ENCODE assay signal across 15 mouse cellular contexts in the genomic region with DNA sequence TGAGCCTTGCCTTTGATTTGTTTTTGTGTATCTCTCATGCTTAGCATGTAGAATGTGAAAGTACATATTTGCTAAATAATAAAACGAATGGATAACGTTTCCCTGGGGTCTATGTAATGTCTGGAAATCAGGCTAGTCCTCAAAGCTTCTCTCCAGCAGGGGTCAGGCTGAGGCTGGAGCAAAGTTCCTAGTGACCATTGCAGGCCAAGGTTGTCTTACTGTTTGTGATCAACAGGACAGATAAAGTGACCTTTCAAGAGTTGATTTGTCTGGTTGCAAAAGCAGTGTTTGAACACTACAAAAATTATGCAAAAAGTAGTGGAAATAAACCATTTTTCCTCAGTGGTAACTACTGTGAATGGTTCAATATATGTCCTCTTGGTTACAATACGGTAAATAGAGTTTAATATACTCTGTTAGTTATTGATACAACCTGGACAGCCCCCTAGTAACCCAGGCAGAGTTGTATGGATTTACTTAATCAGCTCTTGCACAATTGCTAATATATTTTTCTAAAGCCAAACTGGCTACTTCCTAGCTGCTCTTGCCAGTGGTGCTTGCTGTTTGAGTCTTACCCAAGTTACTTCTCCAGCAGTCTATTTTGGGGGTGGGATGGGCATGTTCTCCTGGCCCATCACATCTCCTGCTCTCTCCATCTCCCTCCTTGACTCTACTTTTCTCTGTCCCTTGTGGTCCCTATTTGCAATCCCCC. TPM values are rescaled to one million over a fixed set of nuclear protein-coding genes. Genes with fewer than 3 reads are reported as not detected.
A peak's percentile ranks its signal among the peaks of the same experiment; 100 is the strongest.
DNase-seq lines count a peak whose midpoint lies in the region; ATAC-seq and TF ChIP-seq lines count a peak whose summit lies in the region.
"Had no signal": no experiment of that assay in that cellular context is flagged by ENCODE, and none has a peak within 500 bp of the region (broad histone marks: within the 10 kb centered on the region; RNA-seq: fewer than 3 reads in every experiment).

No protein-coding gene starts in this region.

- H3K4me3 ChIP-seq in kidney, adult 2 months (ENCODE audit: insufficient read depth, low read depth, low read length) = no peak overlapping the region
- H3K4me3 ChIP-seq in kidney, embryonic 14.5 days (ENCODE audit: low read length) = no peak overlapping the region
- H3K4me3 ChIP-seq: embryonic facial prominence, embryonic 13.5 days; forebrain, embryonic 13.5 days; heart, embryonic 12.5 days; stomach, embryonic 15.5 days had no signal

- H3K4me1 ChIP-seq in kidney, adult 2 months (ENCODE audit: control insufficient read depth, insufficient read depth, low read length) = no peaks in the 10 kb centered on the region
- H3K4me1 ChIP-seq in kidney, embryonic 14.5 days (ENCODE audit: control insufficient read depth, insufficient read depth, low read length) = no peaks in the 10 kb centered on the region
- H3K4me1 ChIP-seq: embryonic facial prominence, embryonic 13.5 days; forebrain, embryonic 13.5 days; stomach, embryonic 15.5 days had no signal

- no peak overlapping the region for H3K27ac ChIP-seq in kidney, adult 2 months (ENCODE audit: insufficient read depth, low read depth, low read length)
- no peak overlapping the region for H3K27ac ChIP-seq in kidney, embryonic 14.5 days (ENCODE audit: low read depth, low read length)
- H3K27ac ChIP-seq: embryonic facial prominence, embryonic 13.5 days; forebrain, embryonic 13.5 days; stomach, embryonic 15.5 days had no signal

- WGBS in kidney, adult 2 months = 75% methylated on average over 3 of the region's 3 CpGs
- 80% methylated on average over 3 of the region's 3 CpGs for WGBS in kidney, embryonic 14.5 days

- H3K9me3 ChIP-seq in kidney, embryonic 14.5 days (ENCODE audit: control insufficient read depth, low read length) = no peaks in the 10 kb centered on the region
- H3K9me3 ChIP-seq: embryonic facial prominence, embryonic 13.5 days; forebrain, embryonic 13.5 days; heart, embryonic 12.5 days; stomach, embryonic 15.5 days had no signal

- TF ChIP-seq POLR2A in kidney, adult 2 months (IDR thresholded peaks at IDR 0.05; ENCODE audit: low read depth, low read length) = no peak

- no peak overlapping the region for H3K4me2 ChIP-seq in kidney, embryonic 14.5 days (replicated peaks; ENCODE audit: low read depth, low read length)
- H3K4me2 ChIP-seq: embryonic facial prominence, embryonic 13.5 days; forebrain, embryonic 13.5 days; heart, embryonic 12.5 days; stomach, embryonic 15.5 days had no signal

- no peak for ATAC-seq in kidney, embryonic 14.5 days (ENCODE audit: low FRiP score, low TSS enrichment)

- DNase-seq in kidney, adult 2 months = no peak
- peak; percentile 28 for DNase-seq in lung, postnatal 10 days
- no peak for DNase-seq in lung, postnatal 25 days (ENCODE audit: low spot score)
- peak; percentile 58 for DNase-seq in adrenal gland, adult 8-10 months
- DNase-seq in lung, postnatal 36 days = peak; percentile 43
- DNase-seq in T-cell, adult 2 months (ENCODE audit: low spot score) = no peak
- DNase-seq: layer of hippocampus, adult 9-11 months had no signal

- peak; percentile 48 for TF ChIP-seq CTCF in kidney, adult 2 months (conservative IDR thresholded peaks at IDR 0.05; ENCODE audit: insufficient read depth, insufficient read length, low read depth, low read length)

- no peak overlapping the region for H3K9ac ChIP-seq in kidney, embryonic 14.5 days (ENCODE audit: low read depth, low read length)
- H3K9ac ChIP-seq: embryonic facial prominence, embryonic 13.5 days; forebrain, embryonic 13.5 days; heart, embryonic 12.5 days; stomach, embryonic 15.5 days had no signal

- H3K27me3 ChIP-seq in kidney, adult 2 months (replicated peaks; ENCODE audit: control insufficient read depth, insufficient read depth, low read length) = no peaks in the 10 kb centered on the region
- H3K27me3 ChIP-seq in kidney, embryonic 14.5 days (ENCODE audit: control insufficient read depth, insufficient read depth, low read length) = no peaks in the 10 kb centered on the region
- H3K27me3 ChIP-seq: embryonic facial prominence, embryonic 13.5 days; forebrain, embryonic 13.5 days; heart, embryonic 12.5 days; stomach, embryonic 15.5 days had no signal

- H3K36me3 ChIP-seq in kidney, adult 2 months (ENCODE audit: control insufficient read depth, insufficient read depth, low read length) = no peaks in the 10 kb centered on the region
- no peaks in the 10 kb centered on the region; the same call in 1 of the 2 replicates for H3K36me3 ChIP-seq in kidney, embryonic 14.5 days (ENCODE audit: control insufficient read depth, insufficient read depth, low read length)
- H3K36me3 ChIP-seq: stomach, embryonic 15.5 days had no signal

RNA-seq across cellular contexts. Expression of gene Serpinb1a, which starts 23.7 kb away (rescaled TPM):
- 6.9 and 7.7 TPM in 2 replicates for polyA plus RNA-seq in kidney, adult 2 months (2012; rRNA removed)
- 6.6 and 7.9 TPM in 2 replicates for polyA plus RNA-seq in kidney, embryonic 14.5 days (2014; fragmentation: Nextera tagmentation; extraction: Ambion mirVana)
- total RNA-seq in adrenal gland, adult 8-10 months (2022) = 100 to 1,000 TPM in 1 of 4 experiments, 10 to 100 TPM in 1, 1 to 10 TPM in 2; 5.5 to 130 (median 37.7) TPM

RNA-seq across cellular contexts. Expression of gene D930007J09Rik, which starts 24.6 kb away (rescaled TPM):
- polyA plus RNA-seq in kidney, adult 2 months (2012; rRNA removed) = not detected in 2 replicates
- polyA plus RNA-seq in kidney, embryonic 14.5 days (2014; fragmentation: Nextera tagmentation; extraction: Ambion mirVana) = not detected in 2 replicates
- under 1 TPM in 1 of 4 experiments, not detected in 3; 0.75 TPM for total RNA-seq in adrenal gland, adult 8-10 months (2022)
- total RNA-seq: gastrocnemius, adult 8-10 months; hematopoietic stem cell, adult 5-6 weeks had no signal
- polyA plus RNA-seq: embryonic facial prominence, embryonic 13.5 days; forebrain, embryonic 13.5 days; heart, embryonic 12.5 days; lung, embryonic 16.5 days; stomach, embryonic 15.5 days had no signal

RNA-seq across cellular contexts. Expression of gene Wrnip1, which starts 25.4 kb away (rescaled TPM):
- 25.5 and 27.6 TPM in 2 replicates for polyA plus RNA-seq in kidney, adult 2 months (2012; rRNA removed)
- 14.1 and 19.0 TPM in 2 replicates for polyA plus RNA-seq in kidney, embryonic 14.5 days (2014; fragmentation: Nextera tagmentation; extraction: Ambion mirVana)
- 10 to 100 TPM; 33.1 to 50.4 (median 42.2) TPM for total RNA-seq in adrenal gland, adult 8-10 months (2022)

RNA-seq across cellular contexts. Expression of gene Mylk4, which starts 43.5 kb away (rescaled TPM):
- 0.12 and 0.66 TPM in 2 replicates for polyA plus RNA-seq in kidney, adult 2 months (2012; rRNA removed)
- polyA plus RNA-seq in kidney, embryonic 14.5 days (2014; fragmentation: Nextera tagmentation; extraction: Ambion mirVana) = 0.14 TPM in 1 of 2 replicates, not detected in the other
- under 1 TPM in 1 of 4 experiments, not detected in 3; 0.05 TPM for total RNA-seq in adrenal gland, adult 8-10 months (2022)
- total RNA-seq: hematopoietic stem cell, adult 5-6 weeks had no signal
- polyA plus RNA-seq: forebrain, embryonic 13.5 days had no signal

Comparison
In these comparisons a context has a peak if more than half of its experiments do, and no peak if none do; other contexts are left out.
1. DNase-seq: peak in lung, postnatal 10 days (single experiment), adrenal gland, adult 8-10 months (single experiment) and lung, postnatal 36 days (single experiment); none in kidney, adult 2 months (single experiment), lung, postnatal 25 days (single experiment) and T-cell, adult 2 months (single experiment).